Mouse (Mus musculus) intestine, embryonic 15.5 days (tissue): ENCODE data around the gene Mov10l1. TPM values are rescaled to one million over a fixed set of nuclear protein-coding genes. Genes with fewer than 3 reads are reported as not detected.
A peak's percentile ranks its signal among the peaks of the same experiment; 100 is the strongest.

Experiments used
- ATAC-seq: fragments of 200-750 bp; cut with Nextera tagmentation; 2 replicates; pipeline ENCODE4 v1.8.0; 2017; ENCODE audit warnings: moderate TSS enrichment, moderate library complexity
- H3K27ac ChIP-seq: fragments of 300-500 bp; sonication (generic); 2 replicates; pipeline ENCODE4 v1.5.1; 2015; ENCODE audit warnings: mild to moderate bottlenecking, inconsistent platforms
- H3K27me3 ChIP-seq: fragments of 300-500 bp; sonication (generic); replicated peaks from 2 replicates; pipeline ENCODE4 v1.6.1; 2015; ENCODE audit warnings: inconsistent platforms
- H3K36me3 ChIP-seq: fragments of 300-500 bp; sonication (generic); 2 replicates; pipeline ENCODE4 v1.6.1; 2015; ENCODE audit warnings: inconsistent platforms
- H3K4me1 ChIP-seq: fragments of 300-500 bp; sonication (generic); replicated peaks from 2 replicates; pipeline ENCODE4 v1.6.1; 2015; ENCODE audit warnings: inconsistent platforms
- H3K4me2 ChIP-seq: fragments of 300-500 bp; sonication (generic); replicated peaks from 2 replicates; pipeline ENCODE4 v1.6.1; 2015; ENCODE audit warnings: mild to moderate bottlenecking, inconsistent platforms
- H3K4me3 ChIP-seq: fragments of 300-500 bp; sonication (generic); replicated peaks from 2 replicates; pipeline ENCODE4 v1.5.1; 2015; ENCODE audit warnings: inconsistent platforms
- H3K9ac ChIP-seq: fragments of 300-500 bp; sonication (generic); 2 replicates; pipeline ENCODE4 v1.6.1; 2015; ENCODE audit warnings: inconsistent platforms
- H3K9me3 ChIP-seq: fragments of 300-500 bp; sonication (generic); 2 replicates; pipeline ENCODE4 v1.6.1; 2016; ENCODE audit warnings: inconsistent platforms
- WGBS: fragments of 180-500 bp; shearing (Covaris S2); methylation state at CpG from one replicate; pipeline ENCODE4 v1.1.7; 2015; 5-methylcytosine and 5-hydroxymethylcytosine counted together
- polyA plus RNA-seq: library from polyadenylated mRNA; unstranded; fragments of >200 nt; fragmentation: Nextera tagmentation; extraction: Ambion mirVana; gene quantifications from 2 replicates; pipeline ENCODE4 v1.2.1, GENCODE M21; 2015

Mov10l1 gene
- polyA plus RNA-seq, result not detected in 2 replicates

DNA sequence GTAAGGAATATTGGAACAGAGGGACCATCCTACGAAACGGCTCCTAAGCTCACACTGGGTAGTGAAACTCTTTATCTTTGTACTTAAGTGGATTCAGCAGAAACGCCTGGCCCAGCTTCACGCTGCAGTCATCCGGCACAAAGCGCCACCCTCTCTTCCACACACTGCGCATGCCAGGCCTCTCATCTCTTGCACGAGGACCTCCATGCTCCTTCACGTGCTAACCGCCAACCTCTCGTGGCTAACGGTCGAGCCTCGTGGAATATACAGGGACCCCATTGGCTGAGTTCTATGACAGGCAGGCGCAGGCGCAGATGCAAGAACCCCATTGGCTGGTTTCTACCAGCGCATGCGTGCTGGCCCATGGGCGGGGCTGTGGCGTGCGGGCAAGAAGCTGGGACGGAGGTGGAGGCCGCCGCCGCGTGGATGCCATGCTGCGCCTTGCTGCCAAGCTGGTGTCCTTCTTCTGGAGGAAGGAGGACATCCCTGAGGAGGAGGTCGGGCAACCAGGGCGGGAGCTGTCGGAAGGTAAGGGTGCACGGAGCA lies at the start of gene Mov10l1:
TSS of gene Mov10l1 (plus strand) at position 376 of the 546 bp plus-strand sequence.
- Histone ChIP-seq H3K27me3 (no peaks in the 10 kb centered on the region), H3K27ac (no peak within 1 kb of the TSS), H3K36me3 (no peaks in the 10 kb centered on the region), H3K9ac (no peak within 1 kb of the TSS), H3K4me1 (no peaks in the 10 kb centered on the region), H3K9me3 (no peaks in the 10 kb centered on the region), H3K4me3 (no peak within 1 kb of the TSS), H3K4me2 (no peak within 1 kb of the TSS)
- ATAC-seq, result no peak
- WGBS, result 91% methylated on average over 31 of the region's 31 CpGs

- Histone ChIP-seq H3K4me2 (no peak overlapping the region), H3K27me3 (0 out of 2 replicates have a peak, but pooled peaks cover 2% of the 10 kb centered on the region), H3K36me3 (no peaks in the 10 kb centered on the region), H3K9me3 (no peaks in the 10 kb centered on the region), H3K9ac (no peak overlapping the region), H3K27ac (no peak overlapping the region), H3K4me3 (no peak overlapping the region), H3K4me1 (no peaks in the 10 kb centered on the region)
- ATAC-seq, result no peak
- 53% methylated on average over 7 of the region's 7 CpGs for WGBS
These were observed 48.6 kb upstream of the Mov10l1 start for GRCm38 (mm10) chr15:88934141-88934540.

- Histone ChIP-seq H3K4me1 (no peaks in the 10 kb centered on the region), H3K9ac (no peak overlapping the region), H3K4me2 (no peak overlapping the region), H3K27ac (no peak overlapping the region), H3K27me3 (0 out of 2 replicates have a peak, but pooled peaks cover 2% of the 10 kb centered on the region), H3K36me3 (no peaks in the 10 kb centered on the region), H3K4me3 (no peak overlapping the region), H3K9me3 (no peaks in the 10 kb centered on the region)
- 58% methylated on average over 6 of the region's 6 CpGs for WGBS
- ATAC-seq, result no peak
These were observed 46.0 kb upstream of the Mov10l1 start for GRCm38 (mm10) chr15:88936619-88937290.

GRCm38 (mm10) chr15:88937291-88937650 lies 45.4 kb upstream of the Mov10l1 start:
- no peaks in the 10 kb centered on the region for H3K36me3 ChIP-seq
- H3K4me2 ChIP-seq, result no peak overlapping the region
- 0 out of 2 replicates have a peak, but pooled peaks cover 2% of the 10 kb centered on the region for H3K27me3 ChIP-seq
- H3K9ac ChIP-seq, result no peak overlapping the region
- ATAC-seq, result no peak
- no peak overlapping the region for H3K4me3 ChIP-seq
- 80% methylated on average over 2 of the region's 2 CpGs for WGBS
- H3K9me3 ChIP-seq, result no peaks in the 10 kb centered on the region
- H3K4me1 ChIP-seq, result no peaks in the 10 kb centered on the region
- H3K27ac ChIP-seq, result no peak overlapping the region

DNA sequence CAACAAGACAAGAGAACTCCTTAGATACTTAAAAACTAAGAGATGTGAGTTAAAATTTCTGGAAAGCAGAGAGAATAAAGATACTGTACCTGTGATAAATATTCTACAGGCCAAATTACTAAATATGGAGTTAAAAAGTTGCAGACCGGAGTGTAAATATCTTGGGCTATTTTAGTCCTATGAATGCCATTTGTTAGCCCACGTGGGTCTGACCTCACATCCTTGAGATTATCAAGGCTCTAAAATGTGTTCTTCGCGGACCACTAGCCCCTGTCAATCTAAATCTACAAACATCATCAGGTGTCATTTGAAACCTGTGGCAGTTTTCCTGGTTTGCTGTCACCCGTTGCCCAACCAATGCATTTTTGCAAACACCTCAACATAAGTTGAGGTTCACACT lies 39.9 kb upstream of the Mov10l1 start:
- Histone ChIP-seq H3K4me2 (no peak overlapping the region), H3K9me3 (no peaks in the 10 kb centered on the region), H3K36me3 (no peaks in the 10 kb centered on the region), H3K4me3 (no peak overlapping the region), H3K27me3 (no peaks in the 10 kb centered on the region), H3K4me1 (no peaks in the 10 kb centered on the region), H3K27ac (no peak overlapping the region), H3K9ac (no peak overlapping the region)
- ATAC-seq, result no peak
- 68% methylated on average over 5 of the region's 5 CpGs for WGBS

DNA sequence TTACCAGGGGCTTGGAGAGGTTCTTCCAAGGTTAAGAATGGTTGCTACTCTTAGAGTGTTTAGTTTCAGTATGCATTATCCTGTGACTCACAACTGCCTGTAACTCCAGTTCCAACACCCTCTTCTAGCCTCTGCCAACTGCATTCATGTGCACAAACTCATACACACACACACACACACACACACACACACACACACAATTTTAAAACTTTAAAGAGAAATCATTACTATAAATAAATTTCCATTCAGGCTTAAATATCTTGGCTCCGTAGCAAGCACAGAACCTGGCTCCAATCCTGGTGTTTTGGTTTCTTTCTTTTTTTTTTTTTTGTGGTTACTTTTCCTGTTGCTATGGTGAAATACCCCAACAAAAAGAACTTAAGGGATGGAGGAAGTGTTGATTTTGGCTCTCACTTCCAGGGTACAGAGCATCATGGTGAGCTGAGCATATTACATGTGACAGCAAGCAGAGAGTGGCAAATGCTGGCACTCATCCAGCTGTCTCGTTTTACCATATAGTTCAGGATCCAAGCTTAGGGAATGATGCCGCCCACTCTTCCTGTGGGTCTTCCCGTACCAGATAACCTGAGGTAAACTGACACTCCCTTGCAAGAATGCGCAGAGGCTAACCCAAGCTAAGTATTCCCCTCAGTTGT lies 38.7 kb upstream of the Mov10l1 start:
- Histone ChIP-seq H3K36me3 (no peaks in the 10 kb centered on the region), H3K4me2 (no peak overlapping the region), H3K9me3 (no peaks in the 10 kb centered on the region), H3K27me3 (no peaks in the 10 kb centered on the region), H3K27ac (no peak overlapping the region), H3K4me1 (no peaks in the 10 kb centered on the region), H3K9ac (no peak overlapping the region), H3K4me3 (no peak overlapping the region)
- 82% methylated on average over 5 of the region's 5 CpGs for WGBS
- ATAC-seq, result no peak

GRCm38 (mm10) chr15:88946851-88947250 lies 35.9 kb upstream of the Mov10l1 start:
- Histone ChIP-seq H3K27me3 (no peaks in the 10 kb centered on the region), H3K4me2 (no peak overlapping the region), H3K9me3 (no peaks in the 10 kb centered on the region), H3K4me3 (no peak overlapping the region), H3K9ac (no peak overlapping the region), H3K4me1 (no peaks in the 10 kb centered on the region), H3K27ac (no peak overlapping the region), H3K36me3 (no peaks in the 10 kb centered on the region)
- ATAC-seq, result no peak
- 52% methylated on average over 6 of the region's 6 CpGs for WGBS

DNA sequence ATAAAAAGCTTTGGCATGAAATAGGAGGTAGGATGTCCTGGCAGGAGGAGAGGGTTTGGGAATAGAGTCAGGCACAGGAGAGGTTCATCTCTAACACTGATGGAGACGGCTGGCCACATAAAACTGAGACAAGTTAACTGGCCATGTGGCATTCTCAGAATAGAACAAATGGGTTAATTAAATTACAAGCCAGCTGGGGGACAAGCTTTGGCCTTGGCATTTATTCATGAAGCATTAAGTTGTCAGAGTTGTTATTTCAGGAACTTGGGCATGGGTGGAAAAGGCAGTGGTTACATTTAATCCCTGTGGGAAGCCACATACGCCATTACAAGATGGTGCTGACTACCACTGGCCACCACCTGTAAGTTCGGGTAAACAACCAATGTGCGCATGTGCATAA lies 31.5 kb upstream of the Mov10l1 start:
- Histone ChIP-seq H3K27ac (no peak overlapping the region), H3K36me3 (no peaks in the 10 kb centered on the region), H3K9ac (no peak overlapping the region), H3K4me3 (no peak overlapping the region), H3K9me3 (no peaks in the 10 kb centered on the region), H3K27me3 (peaks cover 15% of the 10 kb centered on the region), H3K4me1 (peaks cover 6% of the 10 kb centered on the region), H3K4me2 (no peak overlapping the region)
- 82% methylated on average over 4 of the region's 4 CpGs for WGBS
- no peak for ATAC-seq

DNA sequence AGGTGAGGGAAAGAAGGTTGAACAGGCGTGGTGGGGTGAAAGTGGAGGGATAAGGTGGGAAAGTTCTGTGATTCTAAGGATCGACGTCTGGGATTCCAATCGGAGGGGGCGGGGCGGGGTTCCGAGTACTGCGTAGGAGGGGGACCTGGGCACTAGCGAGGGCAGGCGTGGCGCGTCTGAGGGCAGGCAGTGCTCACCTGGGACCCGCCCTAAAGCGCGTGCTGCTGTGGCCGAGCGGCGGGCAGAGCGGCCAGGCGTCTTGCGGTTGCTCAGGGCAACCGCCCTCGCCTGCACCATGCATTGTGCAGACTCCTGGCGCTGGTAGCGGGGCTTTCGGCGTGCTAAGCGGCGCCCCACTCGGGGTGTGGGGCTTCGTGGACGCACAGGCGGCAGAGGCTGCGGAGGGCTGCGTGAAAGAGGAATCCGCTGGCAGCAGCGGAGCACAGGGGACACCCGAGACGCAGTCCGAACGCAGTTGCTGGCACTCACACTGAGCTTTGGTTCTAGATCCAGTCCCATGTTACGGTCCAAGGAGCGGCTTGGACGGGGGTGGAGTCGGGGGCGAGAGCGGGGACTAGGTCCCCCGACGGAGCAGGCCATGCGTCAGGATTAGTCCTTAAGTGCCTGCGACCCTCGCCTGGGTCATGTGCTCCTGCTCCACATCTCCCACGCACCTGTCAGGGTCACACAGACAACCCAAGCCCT lies 28.2 kb upstream of the Mov10l1 start, which contains the start of gene Ttll8:
TSS of gene Ttll8 (minus strand) at position 51 of the 705 bp plus-strand sequence.
- ATAC-seq, result peak; percentile 91
- H3K4me2 ChIP-seq, result peak within 1 kb of the TSS; percentile 89
- peaks cover 6% of the 10 kb centered on the region for H3K4me1 ChIP-seq
- H3K4me3 ChIP-seq, result peak within 1 kb of the TSS; percentile 34
- H3K9ac ChIP-seq, result peak within 1 kb of the TSS; percentile 28; the same call in 1 of the 2 replicates
- 5% methylated on average over 53 of the region's 53 CpGs for WGBS
- no peak within 1 kb of the TSS for H3K27ac ChIP-seq
- peaks cover 22% of the 10 kb centered on the region for H3K27me3 ChIP-seq
- H3K36me3 ChIP-seq, result no peaks in the 10 kb centered on the region
- no peaks in the 10 kb centered on the region for H3K9me3 ChIP-seq

- no peak overlapping the region for H3K4me3 ChIP-seq
- no peak overlapping the region for H3K4me2 ChIP-seq
- H3K9ac ChIP-seq, result no peak overlapping the region
- 84% methylated on average over 6 of the region's 6 CpGs for WGBS
- ATAC-seq, result no peak
- H3K36me3 ChIP-seq, result no peaks in the 10 kb centered on the region
- peaks cover 6% of the 10 kb centered on the region for H3K4me1 ChIP-seq
- peaks cover 22% of the 10 kb centered on the region for H3K27me3 ChIP-seq
- H3K27ac ChIP-seq, result no peak overlapping the region
- H3K9me3 ChIP-seq, result no peaks in the 10 kb centered on the region
These were observed 27.4 kb upstream of the Mov10l1 start for GRCm38 (mm10) chr15:88955342-88955741.

DNA sequence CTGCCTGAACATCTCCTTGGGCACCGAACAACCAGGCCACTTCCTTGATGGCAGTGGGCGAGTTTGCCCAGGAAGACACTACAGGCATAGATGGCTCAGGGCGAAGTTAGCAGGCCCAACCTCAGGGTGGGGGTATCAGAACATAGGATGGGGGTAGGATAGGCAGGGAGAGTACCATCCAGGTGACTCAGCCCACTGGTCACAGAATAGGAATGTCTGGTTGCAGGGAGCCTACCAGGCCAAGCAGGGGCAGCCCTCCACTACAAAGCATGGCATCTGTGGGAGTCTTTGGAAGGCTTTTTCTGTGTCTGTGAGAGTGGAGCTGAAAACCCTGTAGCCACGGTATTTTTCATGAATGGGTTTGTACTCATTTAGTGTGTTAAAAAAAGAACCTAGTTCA lies 25.2 kb upstream of the Mov10l1 start:
- Histone ChIP-seq H3K9ac (no peak overlapping the region), H3K4me1 (peaks cover 6% of the 10 kb centered on the region), H3K27me3 (peaks cover 22% of the 10 kb centered on the region), H3K4me2 (no peak overlapping the region), H3K4me3 (no peak overlapping the region), H3K36me3 (no peaks in the 10 kb centered on the region), H3K9me3 (no peaks in the 10 kb centered on the region), H3K27ac (no peak overlapping the region)
- ATAC-seq, result no peak
- WGBS, result 86% methylated on average over 4 of the region's 4 CpGs

GRCm38 (mm10) chr15:88964070-88964578 lies 18.6 kb upstream of the Mov10l1 start:
- Histone ChIP-seq H3K4me1 (no peaks in the 10 kb centered on the region), H3K27ac (no peak overlapping the region), H3K4me2 (no peak overlapping the region), H3K36me3 (no peaks in the 10 kb centered on the region), H3K4me3 (no peak overlapping the region), H3K9me3 (no peaks in the 10 kb centered on the region), H3K9ac (no peak overlapping the region), H3K27me3 (no peaks in the 10 kb centered on the region)
- no peak for ATAC-seq
- 92% methylated on average over 2 of the region's 2 CpGs for WGBS
